Mouse (Mus musculus): ENCODE data around the gene Flg. TPM values are rescaled to one million over a fixed set of nuclear protein-coding genes. Genes with fewer than 3 reads are reported as not detected.

Flg gene
- polyA plus RNA-seq, 1 experiment from 2014 or later, result 67.9 TPM

Other genes with a start within 250 kb of the Flg start
- gene Gm4858, start 204.7 kb upstream of the Flg start, polyA plus RNA-seq (2015; fragmentation: Nextera tagmentation; extraction: Ambion mirVana), result not detected in 2 replicates
- 12.2 and 12.8 TPM in 2 replicates for gene Crnn, start 128.7 kb upstream of the Flg start, polyA plus RNA-seq (2015; fragmentation: Nextera tagmentation; extraction: Ambion mirVana)
- 0.18 and 0.31 TPM in 2 replicates for gene Flg2, start 76.2 kb upstream of the Flg start, polyA plus RNA-seq (2015; fragmentation: Nextera tagmentation; extraction: Ambion mirVana)
- 28.5 and 33.9 TPM in 2 replicates for gene Hrnr, start 46.2 kb downstream of the Flg start, polyA plus RNA-seq (2015; fragmentation: Nextera tagmentation; extraction: Ambion mirVana)
- gene Rptn, start 120.2 kb downstream of the Flg start, polyA plus RNA-seq (2015; fragmentation: Nextera tagmentation; extraction: Ambion mirVana), result 18.8 and 22.8 TPM in 2 replicates
- gene Tchh, start 168.8 kb downstream of the Flg start, polyA plus RNA-seq (2015; fragmentation: Nextera tagmentation; extraction: Ambion mirVana), result 21.3 and 45.7 TPM in 2 replicates
- gene Tchhl1, start 195.2 kb downstream of the Flg start, polyA plus RNA-seq (2015; fragmentation: Nextera tagmentation; extraction: Ambion mirVana), result 1.3 and 1.7 TPM in 2 replicates
- gene S100a11, start 247.0 kb downstream of the Flg start, polyA plus RNA-seq (2015; fragmentation: Nextera tagmentation; extraction: Ambion mirVana), result 1,723 and 1,932 TPM in 2 replicates